Mouse (Mus musculus) fat pad, adult 2 months (tissue): Measurements from ENCODE around the gene Nt5dc2.

Source experiments
- DNase-seq: peaks from one replicate; pipeline ENCODE4 v3.0.0-alpha.2; 2011; ENCODE audit warnings: low read depth, low spot score; ENCODE audit errors: extremely low read depth

Nt5dc2 gene

DNA sequence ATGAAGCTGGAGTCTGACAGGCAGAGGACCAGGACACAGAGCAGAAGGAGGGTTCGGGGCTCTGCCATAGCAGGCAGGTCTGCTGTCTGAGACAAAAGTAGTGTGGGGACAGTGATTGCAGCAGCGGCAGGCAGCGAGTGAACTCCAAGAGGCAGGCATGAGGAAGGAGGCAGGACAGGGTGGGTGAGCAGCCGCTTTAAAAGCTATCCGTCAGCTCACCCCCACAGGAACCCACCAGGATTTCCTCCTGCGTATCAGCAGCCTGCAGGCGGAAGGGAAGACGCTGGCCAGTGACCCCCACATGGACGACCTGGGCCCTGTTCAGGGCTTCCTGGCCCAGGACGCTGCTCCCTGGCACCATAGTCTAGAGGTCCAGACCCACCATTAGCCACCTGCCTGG, 37.6 kb downstream of the Nt5dc2 start, which contains the start of gene Stab1:
Gene Stab1 (minus strand): TSS at position 217 of the 400 bp plus-strand sequence.
- no peak for DNase-seq

DNA sequence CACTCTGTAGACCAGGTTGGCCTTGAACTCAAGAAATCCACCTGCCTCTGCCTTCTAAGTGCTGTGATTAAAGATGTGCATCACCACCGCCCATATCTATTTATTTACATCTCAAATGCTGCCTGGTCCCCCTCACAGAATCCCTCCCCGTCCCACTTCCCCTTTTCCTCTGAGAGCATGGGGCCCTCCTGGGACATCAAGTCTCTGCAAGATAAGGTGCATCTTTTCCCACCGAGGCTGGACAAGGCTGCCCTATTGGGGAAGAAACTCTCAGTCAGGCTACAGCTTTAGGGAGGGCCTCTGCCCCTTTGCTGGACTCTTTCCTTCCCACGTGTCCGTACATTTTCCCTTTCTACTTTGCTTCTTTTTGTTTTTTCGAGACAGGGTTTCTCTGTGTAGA, 38.7 kb downstream of the Nt5dc2 start:
- no peak for DNase-seq

DNA sequence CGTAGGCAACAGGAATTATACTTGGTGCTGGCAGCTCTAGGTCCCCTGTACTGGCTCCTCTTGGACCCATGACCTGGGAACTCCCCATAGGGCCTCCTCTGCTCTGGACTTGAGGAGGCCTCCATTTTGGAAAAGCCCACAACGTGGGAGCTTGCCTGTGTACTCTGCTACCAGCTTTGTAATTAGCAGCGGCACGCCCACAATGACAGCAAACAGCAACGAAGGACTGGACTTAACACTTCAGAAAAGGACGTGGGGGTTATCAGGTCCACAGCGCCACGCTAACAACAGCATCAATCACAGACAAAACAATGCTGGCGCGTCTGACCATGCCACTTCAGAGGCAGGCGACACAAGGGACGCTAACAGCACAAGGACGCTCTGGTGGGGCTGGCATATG, 40.1 kb downstream of the Nt5dc2 start:
- no peak for DNase-seq

DNA sequence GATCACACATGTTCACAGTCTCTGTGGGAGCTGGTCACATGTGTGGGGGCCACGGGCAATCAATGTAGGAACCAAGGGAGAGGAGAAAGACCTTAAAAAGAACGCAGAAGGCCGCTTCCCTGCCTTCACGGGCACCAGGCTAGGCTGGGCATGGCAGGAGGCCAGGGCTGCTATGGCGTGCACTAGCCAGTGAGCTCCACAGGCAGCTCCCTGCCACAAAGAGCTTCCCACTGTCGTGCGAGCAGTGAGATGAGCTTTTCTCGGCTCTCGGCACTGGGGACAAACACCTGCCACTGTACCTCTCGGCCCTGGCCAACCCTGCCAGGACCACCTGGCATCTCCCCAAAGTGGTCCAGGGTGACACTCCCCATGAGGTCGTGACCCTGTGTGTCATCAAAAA, 40.5 kb downstream of the Nt5dc2 start:
- no peak for DNase-seq

DNA sequence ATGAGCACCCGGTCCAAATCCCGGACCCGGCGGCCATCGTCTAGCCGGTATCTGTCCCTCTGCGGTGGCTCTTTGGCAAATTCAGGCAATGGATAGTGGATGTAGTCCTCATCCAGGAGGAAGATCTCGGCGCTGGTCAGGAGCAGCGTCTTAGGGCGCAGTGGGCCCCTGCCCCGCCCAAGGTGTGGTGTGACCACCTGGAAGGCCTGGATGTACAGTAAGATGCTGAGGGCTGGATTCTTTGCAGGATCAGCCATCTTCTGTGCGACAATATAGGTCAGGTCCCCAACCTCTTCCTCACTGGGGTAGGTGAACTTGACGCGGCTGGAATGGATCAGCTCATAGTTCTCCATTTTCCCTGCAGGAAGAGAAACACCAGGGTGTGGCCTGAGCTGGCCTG, 41.0 kb downstream of the Nt5dc2 start:
- no peak for DNase-seq

DNA sequence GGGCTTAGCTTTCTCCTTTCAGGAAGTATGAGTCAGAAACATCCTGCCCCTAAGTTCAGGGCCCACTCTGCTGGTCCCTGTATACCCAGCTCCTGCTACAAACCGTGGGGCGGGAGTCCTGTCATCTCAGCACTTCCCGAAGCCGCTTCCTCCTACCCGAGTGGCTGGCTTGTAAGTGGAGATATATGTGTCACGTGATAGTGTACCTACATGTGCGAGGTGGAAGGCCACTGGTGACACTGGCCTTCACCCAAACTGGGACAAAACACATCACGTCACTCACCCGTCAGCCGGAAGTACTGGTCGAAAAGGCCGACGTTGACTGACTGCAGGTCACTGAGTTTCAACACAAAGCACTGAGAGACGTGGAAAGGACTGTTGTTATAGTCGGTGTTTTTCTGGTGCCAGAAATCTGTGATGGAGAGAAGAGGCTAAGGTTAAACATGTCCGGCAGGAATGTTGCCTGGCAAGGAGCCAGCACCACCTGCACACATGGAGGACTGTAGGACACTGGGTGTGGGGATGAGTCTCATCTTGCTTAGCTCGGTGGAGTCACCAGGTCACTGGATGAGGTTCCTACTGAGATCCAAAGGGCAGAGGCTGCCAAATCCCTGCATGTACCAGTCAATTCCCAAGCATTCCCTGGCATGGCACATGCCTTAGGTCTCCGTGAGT, 42.1 kb downstream of the Nt5dc2 start:
- no peak for DNase-seq

DNA sequence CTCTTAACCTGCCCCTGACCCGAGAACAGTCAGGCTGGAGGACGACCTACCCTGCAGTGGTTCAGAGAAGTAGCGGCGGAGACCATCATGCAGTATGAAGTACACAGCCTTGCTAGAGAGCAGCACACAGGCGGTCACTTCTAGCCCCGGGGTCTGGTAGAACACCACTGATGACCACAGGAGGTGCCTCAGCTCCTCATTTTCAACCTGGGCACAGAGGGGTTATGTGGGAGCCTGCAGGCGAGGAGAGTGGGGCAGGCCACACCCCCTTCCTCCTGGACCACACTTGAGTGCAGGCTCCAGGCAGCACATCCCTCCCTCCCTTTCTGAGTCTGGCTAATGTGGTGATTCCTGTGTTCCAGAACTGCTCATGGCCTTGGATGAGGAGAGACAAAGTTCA, 42.7 kb downstream of the Nt5dc2 start:
- no peak for DNase-seq

DNA sequence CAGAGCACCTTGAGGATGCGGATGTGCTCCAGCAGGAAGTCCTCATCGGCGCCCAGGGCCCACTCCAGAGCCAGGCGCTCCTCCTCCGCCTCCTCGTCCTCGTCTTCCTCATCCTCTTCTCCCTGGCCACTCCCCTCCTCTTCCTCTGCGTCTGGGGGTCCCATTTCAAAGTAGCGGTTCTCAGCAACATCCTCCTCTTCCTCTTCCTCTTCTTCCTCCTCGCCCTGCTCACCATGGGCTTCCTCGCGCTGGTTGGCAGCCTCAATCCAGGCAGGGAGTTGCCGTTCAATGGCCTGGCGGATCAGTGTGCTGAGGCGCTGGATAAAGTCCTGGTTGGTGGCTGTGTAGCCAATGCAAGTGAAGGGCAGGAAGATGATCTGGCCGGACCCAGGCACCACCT, 46.4 kb downstream of the Nt5dc2 start:
- no peak for DNase-seq

DNA sequence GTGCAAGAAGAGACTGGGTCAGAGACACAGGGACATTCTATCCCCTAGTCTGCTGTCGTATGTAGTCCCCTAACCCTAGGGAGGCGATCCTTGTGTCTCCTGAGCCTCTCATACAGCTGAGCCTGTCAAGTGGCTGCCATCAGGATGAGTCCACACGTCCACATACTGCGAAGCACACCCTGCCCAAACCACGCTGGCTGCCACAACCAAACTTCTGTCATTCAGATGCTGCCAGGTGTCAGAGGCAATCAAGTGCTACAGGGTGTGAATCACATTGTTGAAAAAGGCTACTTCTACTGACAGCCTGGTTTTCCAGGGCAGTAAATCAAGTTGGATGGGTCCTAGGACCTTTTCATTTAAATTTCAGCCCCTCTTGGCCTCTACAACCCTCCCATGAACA, 46.9 kb downstream of the Nt5dc2 start:
- DNase-seq: no peak

DNA sequence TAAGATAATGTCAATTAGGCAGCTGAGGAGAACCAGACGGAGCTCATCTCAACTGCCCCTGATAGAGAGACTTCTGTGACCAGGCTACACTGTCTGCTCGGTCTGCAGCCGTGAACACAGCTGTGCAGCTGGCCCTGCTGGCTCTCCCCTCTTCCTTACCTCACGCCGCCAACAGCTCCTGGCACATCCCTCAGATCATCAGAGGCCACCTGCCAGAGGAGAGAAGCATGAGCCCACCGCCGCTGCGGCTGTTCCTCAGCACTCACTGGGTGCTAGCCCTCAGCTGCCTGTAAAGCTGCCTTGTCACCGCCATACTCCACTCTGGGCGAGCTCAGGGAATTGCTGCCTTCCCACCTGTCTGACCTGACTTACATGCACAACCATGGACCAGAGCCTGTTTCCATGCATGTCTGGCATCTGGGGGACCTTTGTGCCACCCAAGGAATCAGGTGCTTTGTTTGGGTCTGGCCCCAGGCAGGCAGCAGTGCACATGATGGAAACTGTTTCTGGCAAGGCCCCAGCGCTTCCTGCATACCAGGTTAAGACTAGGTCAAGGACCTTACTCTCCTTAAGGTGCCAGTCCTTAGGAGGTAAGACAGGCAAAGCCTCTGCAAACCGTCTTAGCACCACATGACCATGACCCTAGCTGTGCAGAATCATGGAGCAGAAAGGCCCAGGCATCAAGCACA, 49.0 kb downstream of the Nt5dc2 start:
- DNase-seq: no peak

DNA sequence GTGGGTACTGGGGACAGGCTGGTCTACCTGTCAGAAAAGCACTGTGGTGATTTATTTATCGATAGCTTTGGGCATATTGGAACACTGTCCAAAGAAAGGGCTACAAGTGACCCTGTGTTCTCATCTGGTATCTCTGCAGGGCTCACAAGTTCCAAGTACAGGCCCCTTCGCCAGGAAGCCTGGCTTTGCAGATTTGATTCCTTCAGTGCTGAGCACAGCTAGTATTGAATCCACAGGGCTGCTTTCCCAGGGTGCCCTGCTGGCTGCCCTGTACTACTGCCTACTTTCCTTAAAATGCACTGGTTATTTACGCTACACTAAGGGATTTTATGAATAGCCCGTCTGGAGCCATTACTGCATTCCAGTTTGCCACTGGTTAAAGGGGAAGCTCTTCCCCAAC, 50.7 kb downstream of the Nt5dc2 start:
- no peak for DNase-seq

DNA sequence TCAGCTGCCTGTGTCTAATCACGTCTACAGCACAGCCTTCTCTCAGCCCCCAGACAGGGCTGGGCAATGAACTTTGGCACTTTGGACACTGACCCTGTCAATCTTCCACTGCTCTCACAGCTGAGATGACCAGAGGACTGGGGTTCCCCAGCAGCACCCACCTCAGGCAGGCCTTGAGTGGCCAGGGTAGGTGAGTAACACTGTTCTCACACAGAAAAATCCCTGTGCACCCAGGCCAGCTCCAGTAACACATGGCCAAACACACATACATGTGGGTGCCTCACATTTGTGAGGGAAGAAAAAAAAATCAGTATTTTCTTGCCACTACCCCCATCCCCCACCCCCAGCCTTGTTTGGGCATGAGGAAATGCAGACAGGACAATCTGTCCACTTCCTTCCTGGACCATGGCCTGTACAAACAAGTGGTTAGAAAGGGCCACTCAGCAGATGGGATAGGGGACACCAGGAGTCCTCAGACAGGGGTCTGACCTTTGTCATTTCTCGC, 52.0 kb downstream of the Nt5dc2 start:
- no peak for DNase-seq

DNA sequence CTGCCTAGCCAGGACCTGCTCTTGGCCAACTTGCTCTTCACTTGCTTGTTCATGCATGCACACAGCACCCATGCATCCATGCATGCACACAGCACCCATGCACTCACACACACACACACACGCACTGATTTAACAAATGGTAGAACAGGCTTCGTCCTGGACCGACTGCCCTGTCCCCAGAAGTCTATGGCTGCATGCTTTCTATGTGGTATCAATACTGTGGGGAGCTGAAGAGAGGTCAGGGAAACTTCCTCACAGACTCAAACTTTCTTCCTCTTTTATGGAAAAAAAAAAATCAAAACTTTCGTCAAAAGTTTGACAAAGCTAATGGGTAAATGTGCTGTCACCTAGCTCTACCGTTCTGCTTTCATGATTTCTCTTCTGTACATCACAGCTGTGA, 52.7 kb downstream of the Nt5dc2 start:
- no peak for DNase-seq

DNA sequence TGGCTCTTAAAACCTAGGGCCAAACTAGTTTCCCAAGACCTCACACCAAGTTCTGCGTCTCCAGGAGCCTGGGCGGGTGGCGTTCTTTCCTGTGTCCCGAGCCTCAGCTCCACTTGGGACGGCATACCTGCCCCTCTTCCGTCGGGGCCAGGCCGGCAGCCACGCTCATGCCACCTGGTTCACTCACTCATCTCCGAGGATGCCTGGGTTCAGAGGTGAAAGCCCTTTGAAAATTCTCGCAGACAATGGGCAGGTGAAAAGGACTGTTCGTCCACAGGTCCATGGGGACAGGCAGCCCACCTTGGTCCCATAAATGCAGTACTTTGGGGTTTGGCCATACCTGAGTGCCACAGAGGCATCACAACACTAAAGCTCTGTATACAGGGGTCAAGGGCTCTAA, 53.3 kb downstream of the Nt5dc2 start:
- DNase-seq: no peak

DNA sequence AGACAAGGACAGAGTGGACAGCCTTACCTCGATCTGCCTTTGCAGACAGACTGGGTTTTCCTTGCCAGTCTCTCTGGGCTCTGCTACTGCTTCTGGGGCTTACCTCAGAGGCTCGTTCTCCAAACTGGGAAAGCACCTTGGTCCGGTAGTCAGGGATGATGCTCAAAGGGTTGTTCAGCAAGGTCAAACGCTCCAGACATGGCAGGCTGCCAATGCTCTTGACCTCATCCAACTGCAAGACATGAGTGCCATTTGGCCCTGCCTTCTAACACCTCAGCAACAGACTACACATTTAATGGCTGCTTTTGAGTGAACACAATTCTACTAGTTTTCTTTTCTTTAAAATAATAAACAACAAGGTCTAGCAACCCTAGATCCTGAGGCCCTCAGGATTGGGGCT, 55.8 kb downstream of the Nt5dc2 start:
- no peak for DNase-seq
